Mouse (Mus musculus) adrenal gland, adult 18-20 months (tissue): ENCODE data around the gene Olfr986. TPM values are rescaled to one million over a fixed set of nuclear protein-coding genes. Genes with fewer than 3 reads are reported as not detected.
"Not testable (repeated sequence)": the region's sequence is repeated elsewhere in the genome, so short reads cannot be mapped to it uniquely, and the experiment has no call there.

Source experiments
- DNase-seq, 2 experiments: peaks; one replicate each; pipeline ENCODE4 v3.0.0; 2021 to 2022; ENCODE audit warnings: low spot score in 2 of 2
- long read RNA-seq, 2 experiments: library from polyadenylated mRNA; stranded (forward); transcript quantifications; one replicate each; pipeline ENCODE4 v2.0.0; 2021
- total RNA-seq, 2 experiments: library from RNA; stranded (reverse); gene quantifications; 1 replicate in 1 of 2; 2 replicates in 1 of 2; pipeline ENCODE4 v1.2.3; 2021

The Olfr986 gene
- not detected for total RNA-seq
- long read RNA-seq, experiment 1 = 0 reads
- long read RNA-seq, experiment 2 = 0 reads

- DNase-seq = no peak
Measured at GRCm38 (mm10) chr9:40180620-40181019, at the start of gene Olfr986. Gene Olfr986 (plus strand): TSS chr9:40180920.

DNA sequence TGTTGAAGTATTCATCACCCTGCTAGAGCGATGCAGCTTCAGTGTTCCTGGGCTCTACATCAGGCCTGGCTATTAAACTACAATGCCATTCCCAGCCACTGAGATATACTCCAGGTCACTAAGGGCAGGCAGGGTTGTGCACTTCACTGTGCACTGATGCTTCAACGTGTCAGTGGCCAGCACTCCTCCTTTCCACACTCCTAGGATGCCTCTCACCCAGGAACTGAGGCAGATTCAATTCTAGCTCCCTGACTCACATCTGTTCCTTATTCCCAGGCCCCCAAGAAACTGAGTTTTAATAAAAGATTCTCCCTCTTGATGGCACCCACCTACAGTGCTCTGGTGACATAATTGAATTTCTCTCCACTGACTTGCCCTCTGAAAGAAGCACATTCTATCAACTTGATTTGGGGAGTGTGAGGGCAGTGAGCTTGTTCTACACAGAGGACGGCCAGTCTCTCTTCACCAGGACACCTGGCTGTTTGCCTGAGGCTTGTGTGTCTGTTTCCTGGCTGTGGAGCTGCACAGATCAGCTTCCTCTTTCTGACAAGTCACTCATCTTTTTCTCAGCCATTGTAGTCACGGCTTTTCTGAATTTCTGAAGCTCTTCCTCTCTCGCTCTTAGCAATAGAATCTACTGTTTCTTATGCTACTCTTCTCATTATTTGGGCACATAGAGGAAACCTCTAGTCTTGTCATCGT, 43.6 kb upstream of the Olfr986 start:
- no peak for DNase-seq

DNA sequence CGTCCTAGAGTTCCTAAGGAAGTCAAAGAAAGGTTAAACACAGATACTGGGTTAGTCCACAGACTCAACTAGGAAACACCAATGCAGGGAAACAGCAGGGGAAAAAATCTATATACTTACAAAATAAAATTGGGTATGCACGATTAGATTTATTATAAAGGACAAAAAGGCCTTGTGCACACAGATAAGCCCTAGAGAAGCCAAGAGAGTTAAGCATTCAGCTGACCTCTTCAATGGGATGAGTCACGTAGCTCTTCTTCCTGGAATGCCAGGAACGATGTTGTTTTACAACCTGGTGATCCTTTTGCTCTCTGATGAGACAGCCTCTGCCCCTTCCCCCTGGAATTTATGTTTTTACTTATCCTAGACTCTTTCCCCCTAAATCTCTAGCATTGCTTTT, 41.2 kb upstream of the Olfr986 start:
- no peak for DNase-seq

DNA sequence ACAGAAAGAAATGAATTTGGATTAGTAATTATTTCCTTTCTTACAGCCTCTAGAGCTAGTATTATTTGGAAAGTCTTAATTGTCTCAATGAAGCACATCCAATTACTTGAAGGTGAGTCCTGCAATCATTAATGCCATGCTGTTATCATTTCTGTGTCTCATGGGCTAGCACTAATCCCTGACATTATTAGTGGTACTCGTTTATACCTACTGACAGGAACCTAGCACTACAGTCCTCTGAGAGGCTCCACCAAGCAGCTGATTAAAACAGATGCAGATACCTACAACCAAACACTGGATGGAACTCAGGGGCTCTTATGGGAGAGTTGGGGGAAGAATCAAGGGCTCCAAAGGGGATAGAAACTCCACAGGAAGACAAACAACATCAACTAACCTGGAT, 39.2 kb upstream of the Olfr986 start:
- no peak for DNase-seq

GRCm38 (mm10) chr9:40155118-40155644, 25.5 kb upstream of the Olfr986 start:
- no peak for DNase-seq

GRCm38 (mm10) chr9:40166446-40166845, 14.3 kb upstream of the Olfr986 start:
- no peak for DNase-seq

DNA sequence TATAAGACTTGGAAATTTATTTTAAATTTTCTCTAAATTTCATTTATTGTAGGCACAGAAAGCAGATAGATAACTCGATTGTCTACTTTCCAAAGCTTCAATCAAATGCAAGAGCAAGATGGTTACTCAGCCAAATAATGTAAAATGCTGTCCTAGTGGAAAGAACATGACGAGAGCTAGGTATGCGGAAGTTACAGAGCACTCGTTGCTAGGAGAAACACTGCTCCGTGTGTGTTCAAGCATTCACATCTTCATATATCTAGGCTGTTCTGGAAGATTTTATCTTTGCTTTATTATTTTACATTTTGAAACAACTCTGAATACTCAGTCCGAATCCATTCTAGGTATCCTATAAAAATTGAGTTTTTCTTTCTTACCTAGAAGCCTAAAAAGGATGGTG, 3.7 kb upstream of the Olfr986 start:
- DNase-seq = no peak

GRCm38 (mm10) chr9:40185166-40185565, 4.4 kb downstream of the Olfr986 start:
- DNase-seq = not testable (repeated sequence)

- no peak for DNase-seq
Measured at GRCm38 (mm10) chr9:40191086-40191876, 10.6 kb downstream of the Olfr986 start.

GRCm38 (mm10) chr9:40192098-40193038, 11.6 kb downstream of the Olfr986 start, which contains the start of gene Zfp202:
Gene Zfp202 (plus strand): TSS chr9:40192316.
- peak; percentile 81 to 82 for DNase-seq

- peak in 1 of 2 experiments; percentile 43 for DNase-seq
Measured at GRCm38 (mm10) chr9:40195981-40196380, 15.3 kb downstream of the Olfr986 start.

DNA sequence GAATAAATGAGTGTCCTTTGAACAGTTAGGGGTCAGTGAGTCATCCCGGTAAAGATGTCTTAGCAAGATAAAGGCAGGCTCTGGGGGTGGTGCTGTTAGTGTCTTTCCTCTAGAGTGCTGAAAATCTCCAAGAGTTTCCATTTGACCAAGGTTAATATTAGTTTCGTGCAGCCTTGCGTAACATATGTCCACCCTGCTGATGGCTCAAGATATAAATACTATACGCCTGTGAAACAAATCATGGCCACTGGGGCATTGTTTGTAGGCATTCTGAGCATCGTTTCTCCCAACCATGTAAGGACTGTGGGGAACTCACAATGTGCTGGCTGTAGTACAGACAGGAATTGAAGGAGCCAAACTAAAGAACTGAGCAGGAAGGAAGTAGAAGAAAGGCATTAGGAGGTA, 25.8 kb downstream of the Olfr986 start:
- no peak for DNase-seq

DNA sequence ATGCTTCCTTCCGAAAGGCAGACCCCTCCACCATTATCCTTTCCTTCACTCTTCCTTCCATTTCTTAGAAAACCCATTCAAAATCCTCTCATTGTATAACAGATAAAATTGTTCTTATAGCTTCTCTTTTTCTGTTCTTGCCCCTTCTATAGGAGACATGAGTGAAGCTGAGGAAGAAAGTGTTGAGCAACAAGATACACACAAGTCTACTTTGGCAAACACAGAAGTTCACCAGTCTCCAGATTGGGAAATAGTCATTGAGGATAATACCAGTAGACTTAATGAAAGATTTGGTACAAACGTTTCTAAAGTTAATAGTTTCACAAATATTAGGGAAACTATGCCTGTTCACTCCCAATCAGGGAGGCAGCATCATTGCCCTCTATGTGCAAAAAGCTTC, 30.0 kb downstream of the Olfr986 start:
- no peak for DNase-seq

DNA sequence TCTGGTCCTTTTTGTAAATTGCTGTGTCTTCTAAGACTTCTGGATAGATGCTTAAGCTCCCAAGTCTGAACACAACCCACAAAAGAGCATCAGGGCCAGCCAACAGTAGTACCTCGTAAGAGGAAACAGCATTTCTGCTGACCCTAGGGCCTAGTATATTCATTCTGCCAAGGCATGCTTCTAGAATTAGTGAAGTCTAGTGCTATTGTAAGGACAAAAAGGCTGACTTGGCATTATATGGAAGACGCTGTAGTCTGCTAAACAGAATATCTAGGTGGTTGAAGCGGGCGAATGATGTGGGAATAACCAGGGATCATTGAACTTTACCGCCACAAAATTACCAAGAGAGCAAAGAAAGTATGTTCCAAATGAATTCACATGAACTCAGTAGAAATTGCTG, 33.3 kb downstream of the Olfr986 start:
- DNase-seq = no peak

GRCm38 (mm10) chr9:40216651-40217050, 35.9 kb downstream of the Olfr986 start:
- no peak for DNase-seq

- DNase-seq = no peak
Measured at GRCm38 (mm10) chr9:40224289-40224688, 43.6 kb downstream of the Olfr986 start.

DNA sequence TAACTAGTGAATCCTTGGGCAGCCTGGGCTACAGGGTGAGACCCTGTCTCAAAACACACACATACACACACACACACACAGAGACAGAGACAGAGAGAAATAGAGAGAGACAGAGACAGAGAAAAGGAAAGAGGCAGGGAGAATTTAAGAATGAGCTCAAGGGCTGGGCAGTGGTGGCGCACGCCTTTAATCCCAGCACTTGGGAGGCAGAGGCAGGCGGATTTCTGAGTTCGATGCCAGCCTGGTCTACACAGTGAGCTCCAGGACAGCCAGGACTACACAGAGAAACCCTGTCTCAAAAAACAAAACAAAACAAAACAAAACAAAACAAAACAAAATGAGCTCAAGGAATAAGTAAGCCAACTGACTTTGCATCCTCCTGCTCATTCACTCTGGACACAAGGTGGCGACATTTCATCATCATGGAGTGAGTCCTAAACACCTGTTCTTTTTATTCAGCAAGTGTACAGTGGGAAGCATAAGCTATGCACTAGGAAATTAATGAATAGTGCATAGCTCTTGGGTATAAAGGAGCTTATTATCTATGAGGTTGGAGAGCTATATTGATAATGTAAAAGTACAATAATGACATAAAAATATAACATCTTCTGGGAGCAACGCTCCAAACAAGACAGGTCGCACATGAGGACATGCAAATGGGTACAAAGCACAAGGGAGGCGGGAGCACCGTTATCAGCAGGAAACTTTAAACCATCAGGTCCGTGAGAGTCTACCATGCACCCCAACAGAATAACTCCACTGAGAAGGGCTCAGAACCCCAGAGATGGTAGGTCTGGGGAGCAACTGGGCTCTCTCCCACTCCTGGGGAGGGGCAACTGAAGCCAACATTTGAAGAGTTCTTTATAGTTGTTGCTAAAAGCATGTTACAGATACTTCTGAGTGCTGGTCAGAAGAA, 47.4 kb downstream of the Olfr986 start:
- peak in 1 of 2 experiments; percentile 14 for DNase-seq

GRCm38 (mm10) chr9:40228804-40229331, 48.1 kb downstream of the Olfr986 start:
- no peak for DNase-seq

- DNase-seq = no peak
Measured at GRCm38 (mm10) chr9:40229479-40229878, 48.8 kb downstream of the Olfr986 start.

DNA sequence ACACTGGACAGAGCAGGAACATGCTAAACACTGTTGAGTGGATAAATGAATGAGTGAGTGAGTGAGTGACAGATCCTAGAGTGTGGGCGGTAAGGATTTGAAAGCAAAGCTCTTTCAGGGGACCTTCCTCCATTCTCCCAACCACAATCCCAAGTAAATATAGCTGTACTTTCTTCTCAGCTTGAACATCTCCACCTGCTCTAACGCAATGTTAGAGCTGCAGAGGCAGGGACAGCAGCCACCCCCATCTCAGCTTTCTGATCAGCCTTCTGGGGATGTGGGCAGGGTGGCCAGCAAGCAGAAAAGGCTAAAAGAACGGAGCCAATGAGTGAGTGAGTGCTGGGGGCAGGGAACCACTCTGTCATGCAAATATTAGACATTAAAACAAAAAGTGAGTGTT, 50.3 kb downstream of the Olfr986 start:
- DNase-seq = no peak
